Mouse (Mus musculus) heart, adult 11 months (tissue): ENCODE measurements at regions not wholly inside any gene's neighbourhood (a gene's known extent, or its start where the extent isn't known, plus 50 kb on each side); places are given as distances from the start of the nearest gene placed in this dataset.

Experiments used
- DNase-seq: peaks from one replicate; pipeline ENCODE4 v3.0.0; 2022

DNA sequence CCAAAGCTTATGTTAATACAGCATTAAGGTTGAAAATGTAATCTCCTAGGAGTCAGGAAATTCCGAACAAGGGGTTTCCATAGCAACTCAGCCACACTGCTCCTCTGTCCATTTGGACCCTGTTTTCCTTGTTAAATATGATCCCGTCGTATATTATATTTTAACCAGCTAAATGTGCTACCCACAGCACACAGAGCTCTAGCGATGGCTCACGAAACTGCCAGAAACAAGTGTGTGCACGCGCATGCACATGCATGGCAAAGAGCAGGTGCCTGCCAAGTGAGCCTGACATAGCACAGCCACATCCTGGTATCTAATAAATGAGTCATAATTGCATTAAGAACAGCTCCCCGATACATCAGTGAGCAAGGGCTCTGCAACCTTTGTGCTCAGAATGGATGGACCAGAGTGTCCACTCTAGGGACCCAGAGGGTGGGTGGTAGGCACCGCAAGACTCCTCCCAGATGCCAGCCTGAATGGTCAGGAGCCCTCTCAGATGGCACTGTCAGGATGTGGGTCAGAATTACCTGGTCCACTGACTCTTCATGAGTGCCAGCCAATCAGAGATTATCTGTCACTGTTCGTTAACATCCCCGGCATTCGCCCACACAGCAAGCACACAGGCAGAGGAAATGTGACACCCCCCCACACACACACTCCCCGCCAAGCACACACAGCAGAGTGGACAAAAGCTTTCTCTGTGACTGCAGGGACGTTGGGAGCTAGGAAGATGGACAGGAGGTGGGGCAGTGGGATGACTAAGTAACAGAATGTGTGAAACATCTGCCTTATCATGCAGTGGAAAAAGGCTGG is 272.8 kb upstream of the Zmiz1 start:
- DNase-seq: peak; percentile 96

DNA sequence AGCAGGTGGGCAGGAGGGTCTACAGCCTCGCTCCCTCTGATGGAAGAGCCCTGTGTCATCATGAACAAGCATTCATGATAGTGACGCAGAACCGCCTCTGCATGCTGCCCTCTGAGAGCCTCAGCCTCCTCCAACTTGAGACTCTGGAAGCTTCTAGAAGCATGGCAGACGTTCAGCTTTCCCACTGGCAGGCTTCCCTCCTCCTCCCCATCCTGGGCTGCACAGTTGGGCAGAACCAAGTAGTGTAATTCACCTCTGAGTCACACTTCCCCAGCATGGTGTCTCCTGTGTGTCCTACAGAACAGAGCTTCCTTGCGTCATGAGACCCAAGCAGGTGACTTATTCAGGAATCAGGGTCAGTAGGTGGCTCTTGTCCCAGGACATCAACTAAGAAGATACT is 271.3 kb upstream of the Zmiz1 start:
- peak; percentile 92 for DNase-seq

DNA sequence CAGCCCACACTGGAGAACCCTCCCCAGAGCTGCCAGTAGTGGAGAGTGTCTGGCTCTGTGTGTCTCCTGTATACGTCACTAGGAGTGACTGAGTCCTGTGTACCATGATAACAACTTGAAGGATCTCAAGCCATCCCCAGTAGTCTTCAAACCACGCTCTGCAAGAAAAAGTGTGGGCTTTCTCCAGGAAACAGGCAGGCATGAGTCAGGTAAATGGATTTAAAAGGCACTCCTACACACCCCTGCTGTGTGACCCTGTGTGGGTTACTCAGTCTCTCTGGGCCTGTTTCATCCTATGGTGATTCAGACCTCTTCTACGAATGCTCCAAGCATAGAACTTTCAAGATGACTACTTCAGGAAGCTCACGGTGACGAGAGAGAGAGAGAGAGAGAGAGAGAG is 269.7 kb upstream of the Zmiz1 start:
- DNase-seq: no peak

DNA sequence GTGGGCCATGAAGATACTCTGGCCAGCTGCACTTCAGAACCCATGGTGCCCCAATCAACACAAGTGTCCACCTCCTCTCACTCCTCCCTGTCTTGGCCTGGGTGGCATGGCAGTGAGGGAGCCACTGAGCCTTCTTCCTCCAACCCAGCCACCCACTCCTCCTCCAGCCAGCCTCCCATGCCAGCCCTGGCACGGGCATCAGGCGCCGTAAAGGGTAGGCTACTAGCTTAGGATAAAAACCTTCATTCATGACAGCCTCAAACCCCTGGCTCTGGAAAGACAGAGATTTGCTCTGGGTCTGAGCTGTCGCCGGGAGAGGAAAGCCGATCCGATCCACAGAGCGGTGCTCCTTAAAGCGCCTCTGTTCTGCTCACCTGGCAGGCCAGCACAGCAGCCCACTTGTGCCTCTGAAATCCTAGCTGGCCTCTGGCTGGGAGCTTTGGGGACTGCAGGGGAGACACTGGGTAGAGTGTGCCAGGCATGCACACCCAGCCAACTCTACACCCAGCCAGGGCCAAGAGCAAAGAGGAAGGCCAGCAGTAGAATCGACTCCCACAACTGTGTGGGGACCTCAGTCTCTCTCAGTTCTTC is 268.2 kb upstream of the Zmiz1 start:
- no peak for DNase-seq

DNA sequence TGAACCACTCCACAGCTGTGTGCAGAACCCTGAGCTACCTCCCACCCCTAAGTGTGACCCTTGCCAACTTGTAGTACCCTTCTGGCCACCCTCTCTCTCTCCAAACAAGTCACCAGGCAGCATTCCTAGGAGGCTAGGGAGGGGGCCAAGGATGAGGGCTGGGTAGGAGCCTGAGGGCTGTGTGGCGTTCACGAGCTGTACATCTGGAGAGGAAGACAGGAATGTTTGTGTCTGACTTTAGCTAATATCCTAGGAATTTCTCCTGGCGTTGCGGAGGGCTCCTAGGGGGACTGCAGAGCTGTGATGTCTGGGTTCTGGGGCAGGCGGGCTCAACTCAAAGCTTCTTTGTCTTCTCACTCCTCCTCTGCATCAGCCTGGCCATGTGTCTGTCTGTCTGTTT is 262.2 kb upstream of the Zmiz1 start:
- no peak for DNase-seq

DNA sequence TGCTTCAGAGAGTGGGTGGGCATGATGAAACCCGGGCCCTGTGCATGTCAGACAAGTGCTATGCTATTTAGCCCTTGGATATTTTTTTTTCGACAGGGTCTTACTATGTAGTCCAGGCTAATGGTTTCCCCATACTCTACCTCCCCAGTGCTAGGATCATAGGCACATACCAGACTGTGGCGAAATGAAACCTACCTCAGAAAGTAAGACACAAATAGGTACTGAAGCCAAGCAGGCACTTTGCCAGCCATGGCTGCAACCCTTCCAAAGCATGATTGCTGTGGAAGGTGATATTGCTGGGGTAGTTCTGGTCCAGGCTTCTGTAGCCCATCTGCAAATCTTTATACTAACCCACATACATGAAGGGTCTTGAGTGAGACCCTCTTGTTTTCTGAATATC is 259.1 kb upstream of the Zmiz1 start:
- no peak for DNase-seq

DNA sequence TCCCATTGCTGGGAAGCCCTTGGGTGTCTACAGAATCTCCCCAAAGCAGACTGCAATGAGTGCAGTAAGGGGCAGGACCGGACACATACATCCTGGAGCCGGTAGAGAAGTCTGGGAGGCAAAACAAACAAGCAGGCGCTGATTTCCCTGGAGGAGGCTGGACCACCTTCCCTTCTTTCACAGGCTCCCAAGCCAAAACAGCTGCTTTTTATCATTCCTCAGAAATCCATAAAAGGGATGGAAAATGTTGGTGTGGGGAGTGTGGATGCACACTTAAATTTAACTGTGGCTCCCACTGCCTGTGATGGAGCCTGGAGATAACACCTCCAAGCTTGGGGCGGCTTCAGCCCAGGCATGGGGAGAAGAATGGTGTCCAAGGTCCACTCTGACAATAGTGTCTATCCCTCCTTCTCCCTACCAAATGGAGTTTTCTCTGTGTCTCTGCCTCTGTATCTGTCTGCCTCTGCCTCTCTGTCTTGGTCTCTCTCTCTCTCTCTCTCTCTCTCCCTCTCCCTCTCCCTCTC is 258.3 kb upstream of the Zmiz1 start:
- DNase-seq: no peak

DNA sequence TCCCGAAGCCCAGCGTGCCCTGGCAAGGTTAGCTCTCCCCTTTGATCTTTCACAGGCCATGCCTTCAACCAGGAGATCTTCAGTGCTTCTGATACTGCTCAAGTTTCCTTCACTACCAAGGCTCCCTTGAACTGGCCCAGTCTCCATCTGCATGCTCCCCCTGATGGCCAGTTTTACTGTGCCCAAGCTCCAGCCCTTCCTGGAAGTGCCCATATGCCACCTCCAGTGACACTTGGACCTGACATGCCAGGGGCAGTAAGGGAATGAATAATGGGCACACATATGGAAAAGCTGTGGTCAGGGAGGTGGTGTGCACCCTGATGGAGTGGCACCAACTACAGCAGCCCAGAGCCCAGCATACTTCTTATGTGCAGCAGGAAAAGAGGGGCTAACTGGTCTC is 256.7 kb upstream of the Zmiz1 start:
- no peak for DNase-seq

DNA sequence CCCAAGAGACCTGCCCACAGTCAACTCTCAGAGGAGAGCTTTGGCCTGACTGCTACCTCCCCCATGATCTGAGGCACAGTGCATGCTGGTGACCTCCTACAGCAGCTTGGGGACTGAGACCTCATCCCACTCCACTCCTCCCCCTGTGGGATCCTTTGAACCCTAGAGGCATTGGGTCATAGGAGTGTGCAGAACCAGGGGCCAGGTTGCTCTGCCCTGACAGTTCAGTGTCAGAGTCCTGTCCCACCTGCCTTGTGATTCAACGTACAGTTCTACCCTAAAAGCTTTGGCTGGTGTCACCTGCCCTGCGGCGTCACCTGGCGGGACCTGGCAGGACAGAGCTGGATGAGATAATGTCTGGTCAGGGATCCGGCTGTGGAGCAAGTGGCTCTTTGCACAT is 254.9 kb upstream of the Zmiz1 start:
- DNase-seq: no peak

DNA sequence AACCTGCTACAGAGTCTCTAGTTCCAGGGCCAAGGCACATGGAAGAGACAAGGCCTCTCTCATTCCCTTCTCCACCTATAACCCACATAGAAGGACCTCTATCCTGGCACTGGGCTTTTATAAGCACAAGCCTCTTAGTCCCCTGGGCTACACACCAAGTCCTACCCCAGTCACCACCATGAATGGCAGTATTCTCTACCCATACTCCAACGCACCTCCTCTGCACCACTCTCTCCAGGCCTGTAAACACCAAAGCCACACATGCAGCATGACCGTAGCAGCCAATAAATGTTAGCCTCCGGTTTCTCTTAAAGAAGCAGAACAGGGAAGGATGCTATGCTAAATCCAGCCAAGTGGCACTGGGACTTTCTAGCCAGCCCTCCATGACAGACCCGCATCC is 252.1 kb upstream of the Zmiz1 start:
- no peak for DNase-seq

DNA sequence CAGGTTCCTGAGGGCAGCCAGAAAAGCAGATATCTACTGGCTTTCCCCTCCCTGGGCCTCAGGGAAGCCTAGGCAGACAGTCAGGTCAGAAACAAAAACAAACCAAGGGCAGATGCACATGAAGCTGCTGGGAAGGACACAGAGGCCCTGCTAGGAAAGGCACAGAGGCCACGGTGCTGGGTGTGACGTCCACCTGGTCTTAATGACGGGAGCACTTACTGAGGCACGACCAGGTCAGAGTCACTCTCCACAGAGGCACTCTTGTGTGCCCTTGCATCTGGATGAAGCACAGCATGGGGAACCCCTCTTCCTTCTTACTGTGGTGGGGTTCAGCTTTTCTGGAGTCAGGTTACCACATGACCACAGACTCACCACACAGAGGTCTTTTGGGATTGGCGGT is 251.6 kb upstream of the Zmiz1 start:
- no peak for DNase-seq

DNA sequence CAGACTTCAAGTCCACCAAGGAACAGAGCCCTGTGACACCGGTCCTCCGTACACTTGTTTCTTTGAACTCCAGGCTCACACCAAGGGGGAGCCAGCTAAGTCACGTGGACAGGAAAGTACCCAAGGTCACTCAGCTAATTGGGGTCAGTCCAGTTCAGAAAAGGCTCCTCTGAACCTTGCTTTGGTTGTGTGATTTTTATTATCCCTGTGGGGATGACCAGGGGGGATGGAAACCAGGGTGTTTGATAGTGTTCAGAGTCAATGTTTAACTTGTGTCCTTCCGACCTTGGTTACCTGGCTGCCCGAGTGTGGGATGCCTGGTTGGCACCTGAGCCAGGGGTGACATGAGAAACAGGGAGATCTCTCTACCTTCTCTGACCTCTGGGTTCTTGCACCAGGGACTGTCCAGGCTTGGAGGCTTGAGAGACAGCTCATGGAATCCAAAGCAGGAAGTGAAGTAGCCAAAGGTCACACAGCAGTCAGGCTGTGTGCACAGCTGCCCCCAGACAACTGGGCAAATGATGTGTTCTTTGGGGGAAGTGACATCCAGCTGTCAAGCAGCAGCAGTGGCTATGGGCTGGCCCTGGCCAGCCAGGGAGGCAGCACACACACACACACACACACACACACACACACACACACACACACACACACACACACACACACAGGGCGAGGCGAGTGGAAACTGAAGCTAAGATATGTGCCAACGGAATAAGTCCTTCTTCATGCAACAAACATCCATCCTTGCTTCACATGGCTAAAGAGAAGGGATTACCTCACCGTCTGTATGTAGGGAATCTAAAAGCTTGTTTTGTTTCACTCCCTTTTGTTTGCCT is 250.5 kb upstream of the Zmiz1 start:
- peak; percentile 93 for DNase-seq

DNA sequence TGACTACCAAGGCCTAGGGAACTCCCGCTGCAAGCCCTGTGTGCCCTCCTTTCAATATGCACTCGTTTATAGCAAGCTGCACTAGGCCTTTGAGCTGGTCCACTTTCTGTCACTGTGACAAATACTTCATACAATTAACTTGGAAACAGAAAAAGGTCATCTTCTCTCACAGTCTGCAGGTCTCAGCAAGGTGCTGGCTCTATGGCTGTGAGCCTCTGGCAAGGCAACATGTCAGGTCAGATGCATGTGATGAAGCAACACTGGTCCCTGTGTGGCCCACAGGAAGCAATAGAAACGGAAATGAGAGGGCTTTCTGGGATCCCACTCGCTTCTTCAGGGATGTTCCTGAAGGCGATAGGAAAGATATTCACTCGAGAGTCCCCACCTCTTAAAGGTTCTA is 245.9 kb upstream of the Zmiz1 start:
- no peak for DNase-seq

DNA sequence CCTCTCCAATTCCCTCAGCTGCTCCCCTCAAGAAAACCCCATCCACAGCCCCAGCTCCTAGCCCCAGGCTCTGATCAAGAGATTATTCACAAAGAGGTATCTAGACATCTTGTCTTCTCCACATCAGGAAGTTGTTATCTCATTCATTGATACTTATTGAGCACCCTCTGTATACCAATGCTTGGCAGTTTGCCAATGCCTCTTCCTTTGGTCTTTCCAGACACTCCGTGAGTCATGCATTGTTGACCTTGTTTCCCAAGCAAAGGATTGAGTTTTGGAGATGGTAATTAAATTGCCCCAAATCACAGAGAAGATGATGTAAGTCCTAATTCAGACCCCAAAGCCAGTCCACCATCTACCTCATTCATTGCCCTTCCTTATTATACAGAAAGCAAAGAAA is 235.9 kb upstream of the Zmiz1 start:
- no peak for DNase-seq

DNA sequence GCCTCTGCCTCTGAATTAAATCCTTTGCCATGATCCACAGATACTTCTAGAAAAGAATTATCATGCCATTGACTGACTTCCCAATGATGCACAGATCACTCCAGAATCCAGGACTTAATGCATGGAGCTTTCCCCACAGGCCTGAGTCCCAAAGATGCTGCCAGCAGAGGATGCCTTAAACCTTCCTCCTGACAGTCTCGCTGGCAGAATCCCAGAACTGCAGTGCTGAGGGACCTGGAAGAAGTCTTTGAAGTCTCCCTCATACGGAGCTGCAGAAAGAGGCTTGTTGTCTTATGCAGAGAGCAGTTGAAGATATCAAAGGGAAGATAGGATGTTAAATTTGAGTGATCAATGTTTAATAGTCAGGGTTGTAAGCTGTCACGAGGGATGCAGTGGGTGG is 233.8 kb upstream of the Zmiz1 start:
- no peak for DNase-seq

DNA sequence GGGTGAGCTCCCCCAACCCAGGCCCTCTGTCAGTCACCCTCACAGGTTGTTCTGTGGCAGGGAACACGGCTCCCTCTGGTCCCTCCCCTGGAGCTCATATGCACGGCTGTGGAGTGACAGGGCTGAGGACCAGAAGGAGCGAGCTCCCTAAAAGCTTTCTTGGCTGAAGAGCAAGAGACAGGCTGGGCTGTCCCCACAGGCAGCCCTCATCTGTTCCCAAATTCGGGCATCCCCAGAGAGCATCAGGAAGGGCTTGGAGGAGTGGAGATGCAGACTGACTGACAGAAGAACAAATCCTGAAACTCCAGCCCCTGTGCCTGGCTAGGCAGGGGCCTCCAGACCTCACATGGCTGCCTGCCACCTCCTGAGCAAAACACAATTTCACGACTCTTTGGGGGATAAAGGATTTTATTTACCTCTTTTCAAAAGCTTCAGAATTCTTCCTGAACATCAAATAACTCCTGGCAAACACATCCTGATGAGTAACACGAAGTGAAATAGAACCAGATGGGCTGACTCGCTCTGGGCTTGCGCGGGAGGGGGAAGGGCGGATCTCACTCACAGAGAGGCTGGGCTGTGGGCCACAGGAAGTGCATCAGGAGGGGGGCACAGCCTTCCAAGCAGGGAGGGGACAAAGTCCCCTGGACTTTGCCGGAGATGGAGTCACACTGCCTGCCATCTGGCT is 232.7 kb upstream of the Zmiz1 start:
- peak; percentile 99 for DNase-seq

DNA sequence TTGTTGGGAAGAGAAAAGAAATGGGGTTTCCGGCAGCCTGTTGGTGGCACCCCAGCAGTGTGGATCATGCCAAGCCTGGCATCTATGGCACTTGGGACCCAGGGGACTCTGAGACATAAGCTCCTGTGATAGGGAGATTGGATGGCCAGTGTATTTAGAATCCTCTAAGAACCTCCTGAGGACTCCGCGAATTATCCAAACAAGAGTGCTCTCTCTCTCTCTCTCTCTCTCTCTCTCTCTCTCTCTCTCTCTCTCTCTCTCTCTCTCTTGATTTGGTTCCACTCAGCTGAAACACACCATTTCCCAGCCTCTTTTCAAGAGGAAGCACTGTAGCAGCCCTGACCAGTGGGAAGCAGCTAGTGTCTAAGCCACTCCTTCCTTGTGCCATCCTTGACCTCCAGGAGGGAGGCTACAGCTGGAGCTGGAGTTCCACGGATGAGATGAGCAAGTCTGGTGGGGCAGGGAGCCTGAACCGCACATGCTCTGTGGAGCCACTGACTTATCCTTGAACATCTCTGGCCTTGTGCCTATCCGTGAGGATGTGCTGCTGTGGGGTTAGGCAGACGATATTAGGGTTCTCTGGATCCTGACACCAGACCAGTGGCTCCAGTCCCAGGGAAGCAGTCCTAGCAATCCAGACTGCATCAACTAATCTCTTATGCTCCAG is 232.0 kb upstream of the Zmiz1 start:
- DNase-seq: peak; percentile 94

DNA sequence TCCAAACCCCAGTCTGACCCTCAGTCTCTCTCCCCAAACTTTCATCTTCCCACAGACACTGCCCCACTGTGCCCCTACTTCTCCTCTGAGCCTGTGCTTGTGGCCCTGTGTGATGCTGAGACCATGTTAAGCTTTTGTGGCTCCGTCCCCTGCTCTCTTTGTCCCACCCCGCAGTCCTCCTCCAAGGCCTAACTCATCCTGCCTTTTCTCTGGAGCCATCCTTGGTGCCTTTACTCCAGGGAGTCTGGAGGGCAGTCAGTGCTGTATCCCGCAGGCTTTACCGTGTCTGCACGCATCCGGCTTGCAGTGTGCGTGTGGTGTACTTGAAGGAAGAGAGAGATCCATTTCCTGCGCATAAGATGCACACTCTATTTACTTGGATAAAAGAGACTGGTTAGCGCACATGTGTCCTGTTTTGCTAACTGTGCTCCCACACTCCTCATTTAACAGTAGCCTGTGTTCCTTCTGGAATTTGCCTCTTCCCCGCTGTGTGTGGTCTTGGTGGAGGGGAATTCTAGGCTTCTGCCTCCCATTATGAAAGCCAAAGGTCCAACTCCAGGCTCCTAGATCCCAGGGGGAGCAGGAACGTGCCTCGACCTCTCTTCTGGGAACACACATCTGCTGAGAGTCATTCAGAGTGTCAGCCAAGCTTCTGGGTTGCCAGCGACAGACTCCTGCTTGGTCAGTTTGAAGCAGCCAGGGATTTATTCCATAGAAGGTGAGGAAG is 230.5 kb upstream of the Zmiz1 start:
- peak; percentile 96 for DNase-seq

DNA sequence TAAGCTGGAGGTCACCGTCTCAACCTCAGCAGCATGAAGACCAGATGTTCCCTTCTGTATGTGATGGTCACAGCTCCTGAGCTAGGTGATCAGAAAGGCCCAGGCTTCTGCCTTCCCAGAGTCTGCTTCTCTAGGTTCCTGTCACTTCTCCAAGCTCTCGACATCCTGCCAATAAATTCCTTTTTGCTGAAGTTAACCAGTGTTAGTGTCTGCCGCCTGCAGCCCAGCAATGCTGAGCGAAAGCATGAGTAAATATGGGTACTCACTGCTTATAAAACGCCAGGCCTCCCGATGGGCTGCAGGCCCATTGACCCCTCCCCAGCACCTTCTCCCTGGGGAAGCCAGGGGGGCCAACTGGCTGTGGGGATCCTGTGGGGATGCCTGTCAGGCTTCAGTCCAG is 229.4 kb upstream of the Zmiz1 start:
- peak; percentile 93 for DNase-seq

DNA sequence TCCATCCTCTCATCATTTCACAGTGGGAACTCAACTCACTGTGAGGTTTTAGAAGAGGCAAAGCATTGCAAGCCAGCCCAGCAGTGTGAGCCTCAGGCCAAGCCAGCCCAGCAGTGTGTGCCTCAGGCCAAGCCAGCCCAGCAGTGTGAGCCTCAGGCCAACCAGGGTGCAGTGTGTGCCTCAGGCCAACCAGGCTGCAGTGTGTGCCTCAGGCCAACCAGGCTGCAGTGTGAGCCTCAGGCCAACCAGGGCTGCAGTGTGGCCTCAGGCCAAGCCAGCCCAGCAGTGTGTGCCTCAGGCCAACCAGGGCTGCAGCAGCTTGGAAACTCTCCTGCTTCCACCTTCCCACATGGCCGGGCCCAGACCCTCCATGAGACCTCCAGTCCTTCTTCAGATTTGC is 227.1 kb upstream of the Zmiz1 start:
- peak; percentile 94 for DNase-seq

DNA sequence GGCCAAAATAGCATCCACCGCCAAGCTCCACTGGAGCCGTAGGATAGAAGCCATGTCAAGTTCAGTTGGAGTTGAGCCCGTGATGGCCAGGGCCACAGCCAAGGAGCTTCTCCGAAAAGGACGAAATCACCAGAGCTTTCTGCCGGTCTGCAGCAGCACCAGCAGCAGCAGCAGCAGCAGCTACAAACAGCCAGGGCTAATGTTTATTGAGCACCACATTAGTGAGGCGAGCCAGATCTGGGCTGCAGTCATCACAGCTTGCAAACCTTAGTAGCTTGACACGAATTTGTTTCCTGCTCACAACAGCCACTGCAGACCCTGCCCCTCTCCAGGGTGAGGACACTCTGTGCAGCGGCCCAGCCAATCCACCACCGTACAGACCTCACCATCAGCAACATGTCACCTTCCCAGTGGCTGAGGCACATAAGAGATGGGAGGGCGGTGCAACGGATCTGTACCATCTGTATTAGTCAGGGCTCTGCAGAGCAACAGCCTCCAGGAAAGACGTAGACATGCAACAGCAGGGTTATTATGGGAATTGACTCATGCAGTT is 222.5 kb upstream of the Zmiz1 start:
- peak; percentile 93 for DNase-seq
